Mouse (Mus musculus) stomach, adult 2 months (tissue): ENCODE measurements around the gene Ctps2. TPM values are rescaled to one million over a fixed set of nuclear protein-coding genes. Genes with fewer than 3 reads are reported as not detected.

Source experiments
- polyA plus RNA-seq: library from polyadenylated mRNA; depleted of rRNA; stranded (reverse); fragments of >200 nt; gene quantifications from 2 replicates; pipeline ENCODE4 v1.2.3, GENCODE M21; 2012; rRNA removed

The Ctps2 gene
- polyA plus RNA-seq = 2.6 and 3.0 TPM in 2 replicates

DNA sequence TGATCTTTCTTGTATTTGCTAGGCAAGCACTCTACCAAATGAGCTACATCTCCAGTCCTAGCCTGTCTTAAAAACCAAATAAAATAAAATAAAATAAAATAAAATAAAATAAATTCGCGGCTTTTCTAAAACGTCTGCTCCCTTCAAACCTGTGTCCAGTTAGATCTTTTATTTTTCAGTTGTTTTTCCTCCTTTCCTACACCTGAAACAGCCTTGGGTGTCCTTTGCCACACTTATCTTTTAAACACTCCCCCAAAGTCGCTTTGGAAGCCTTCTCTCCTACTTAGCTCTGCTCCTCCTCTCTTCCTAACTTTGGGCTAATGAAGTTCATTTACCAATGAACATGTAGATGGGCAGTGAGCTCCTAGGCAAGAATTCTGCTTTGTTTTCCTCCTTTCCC, at the start of gene Ctps2:
Gene Ctps2 (plus strand): TSS at position 301 of the 400 bp plus-strand sequence.

GRCm38 (mm10) chrX:162887931-162888511, 13.0 kb upstream of the Ctps2 start, which contains the start of gene Syap1:
Gene Syap1, minus strand, starts transcription at chrX:162888447.

DNA sequence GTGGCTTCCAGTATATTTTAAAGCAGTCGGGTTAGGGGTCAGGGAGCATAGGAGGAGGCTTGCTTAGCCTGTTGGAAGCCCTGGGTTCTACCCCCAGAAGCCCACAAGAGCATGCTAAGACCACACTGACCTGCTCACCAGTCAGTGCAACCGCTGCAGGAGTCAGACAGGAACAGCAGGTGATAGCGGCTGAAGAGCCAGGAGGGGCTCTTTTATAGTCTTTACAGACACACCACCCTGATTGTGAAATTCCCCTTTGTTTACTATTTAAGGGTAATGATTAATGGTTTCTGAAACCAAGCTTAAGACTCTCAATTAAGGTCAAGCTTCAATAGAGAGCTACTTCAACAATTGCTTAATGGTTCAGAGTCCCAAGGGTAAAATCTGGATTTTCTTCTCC, 63.3 kb downstream of the Ctps2 start, which contains the start of gene S100g:
Gene S100g (minus strand): TSS at position 217 of the 400 bp plus-strand sequence.

Other genes with a start within 250 kb of the Ctps2 start
- gene Rbbp7, start 140.8 kb upstream of the Ctps2 start, polyA plus RNA-seq = 8.6 and 10.3 TPM in 2 replicates
- gene Txlng, start 71.8 kb upstream of the Ctps2 start, polyA plus RNA-seq = 0.14 and 0.40 TPM in 2 replicates
- gene Syap1, start 12.8 kb upstream of the Ctps2 start, polyA plus RNA-seq = 2.1 and 3.4 TPM in 2 replicates
- 0.28 TPM in 1 of 2 replicates, not detected in the other for gene S100g, start 63.4 kb downstream of the Ctps2 start, polyA plus RNA-seq